Mouse (Mus musculus): ENCODE results near the gene Dync1li2.

DNA sequence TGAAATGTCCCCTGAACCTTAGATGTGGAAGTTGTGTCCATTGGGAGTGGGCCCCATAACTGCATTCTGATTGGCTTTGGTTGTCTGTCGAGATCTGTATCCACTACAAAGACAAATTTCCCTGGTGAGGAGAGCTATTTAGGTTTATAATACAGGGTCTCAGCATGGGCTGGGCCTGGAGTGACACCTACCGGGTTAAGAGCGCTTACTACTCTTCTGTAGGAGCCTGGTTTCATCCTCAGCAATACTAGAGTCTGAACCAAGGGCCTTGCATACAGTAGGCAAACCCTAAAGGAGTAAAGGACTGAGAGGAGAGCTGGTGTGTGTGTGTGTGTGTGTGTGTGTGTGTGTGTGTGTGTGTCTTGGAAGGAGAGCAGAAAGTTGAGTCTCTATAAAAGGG lies 28.6 kb downstream of the Dync1li2 start:
- no peak for TF ChIP-seq POLR2AphosphoS2 (IDR thresholded peaks at IDR 0.05; ENCODE audit: insufficient read length, low read depth)
- no peak for TF ChIP-seq POLR2A (IDR thresholded peaks at IDR 0.05; ENCODE audit: insufficient read length, low read depth)
- TF ChIP-seq CEBPB (IDR thresholded peaks at IDR 0.05; ENCODE audit: insufficient read depth, poor library complexity, severe bottlenecking), result no peak
- no peak for TF ChIP-seq E2F4 (IDR thresholded peaks at IDR 0.05; ENCODE audit: insufficient read depth)
- no peak for TF ChIP-seq MAX (IDR thresholded peaks at IDR 0.05; ENCODE audit: low read depth)
- TF ChIP-seq REST (IDR thresholded peaks at IDR 0.05; ENCODE audit: insufficient read depth, insufficient read length), result no peak
- TF ChIP-seq MYOD1 (IDR thresholded peaks at IDR 0.05; ENCODE audit: control insufficient read depth in 1 of 3, insufficient read length in 2 of 3, low read depth in 2 of 3), result no peak
- no peak for TF ChIP-seq TCF12 (IDR thresholded peaks at IDR 0.05; ENCODE audit: insufficient read depth, poor library complexity, severe bottlenecking)

All from myocyte (in vitro differentiated cells).